Comparison of ENCODE assay signal across 8 mouse cellular contexts in the genomic region with DNA sequence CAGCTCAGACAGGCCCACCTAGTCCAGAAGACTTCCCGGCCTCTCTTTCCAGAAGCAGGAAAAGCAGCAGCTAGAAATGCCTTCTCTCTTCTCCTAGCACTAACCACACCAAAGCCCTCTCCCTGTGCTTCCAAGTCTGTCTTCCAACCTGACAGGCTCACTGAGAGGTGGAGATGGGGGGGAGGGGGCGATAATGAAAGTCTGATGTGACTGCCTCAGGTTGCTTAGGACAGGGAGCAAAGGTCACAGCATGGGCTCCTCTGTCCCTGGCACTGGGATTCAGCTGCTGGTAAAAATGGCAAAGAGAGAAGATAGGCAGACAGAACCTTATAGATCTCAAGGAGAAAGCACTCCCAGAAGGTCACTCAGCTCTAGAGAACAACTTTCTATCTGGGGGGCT.
DNase-seq lines count a peak whose midpoint lies in the region; ATAC-seq lines count a peak whose summit lies in the region.

No protein-coding gene starts in this region.

- ATAC-seq in heart, embryonic 12.5 days (ENCODE audit: insufficient number of reproducible peaks, low FRiP score): no peak
- no peak for ATAC-seq in neural tube, embryonic 11.5 days (ENCODE audit: insufficient read depth, low FRiP score, low TSS enrichment)
- no peak for ATAC-seq in megakaryocyte progenitor cell, adult 5-6 weeks (replicated peaks; ENCODE audit: poor library complexity)
- ATAC-seq in megakaryocyte-erythroid progenitor cell, adult 5-6 weeks (replicated peaks; ENCODE audit: low FRiP score, low TSS enrichment, poor library complexity, severe bottlenecking): no peak

- H3K27ac ChIP-seq in heart, embryonic 12.5 days (ENCODE audit: poor library complexity, severe bottlenecking): peak overlapping the region; percentile 55; the same call in 1 of the 2 replicates
- peak overlapping the region; percentile 64; the same call in 1 of the 2 replicates for H3K27ac ChIP-seq in neural tube, embryonic 11.5 days (ENCODE audit: low read depth, low read length)

- H3K4me3 ChIP-seq in heart, embryonic 12.5 days: no peak overlapping the region
- H3K4me3 ChIP-seq in neural tube, embryonic 11.5 days (ENCODE audit: low read depth, low read length): no peak overlapping the region

- H3K4me2 ChIP-seq in heart, embryonic 12.5 days: no peak overlapping the region
- H3K4me2 ChIP-seq in neural tube, embryonic 11.5 days (ENCODE audit: low read depth): no peak overlapping the region

- no peak for DNase-seq in heart, adult 8-10 months (ENCODE audit: low spot score)
- DNase-seq in neural tube, embryonic 11.5 days (ENCODE audit: low spot score): peak; percentile 24
- DNase-seq in neural tube, embryonic 10.5 days (ENCODE audit: extremely low spot score, low spot score): no peak
- peak; percentile 29 to 37 for DNase-seq in kidney, postnatal 36 days
- DNase-seq in adrenal gland, postnatal 25 days: no peak

- 32% methylated on average over 2 of the region's 2 CpGs for WGBS in heart, embryonic 12.5 days
- 19% methylated on average over 2 of the region's 2 CpGs for WGBS in neural tube, embryonic 11.5 days

- H3K9ac ChIP-seq in heart, embryonic 12.5 days: no peak overlapping the region
- no peak overlapping the region for H3K9ac ChIP-seq in neural tube, embryonic 11.5 days (ENCODE audit: low read length)

- H3K4me1 ChIP-seq in heart, embryonic 12.5 days (replicated peaks): peaks cover 48% of the 10 kb centered on the region
- peaks cover 36% of the 10 kb centered on the region for H3K4me1 ChIP-seq in neural tube, embryonic 11.5 days (ENCODE audit: control insufficient read depth, insufficient read depth, low read length)

- no peaks in the 10 kb centered on the region for H3K27me3 ChIP-seq in heart, embryonic 12.5 days (replicated peaks)
- H3K27me3 ChIP-seq in neural tube, embryonic 11.5 days (ENCODE audit: control insufficient read depth, insufficient read depth, low read length): no peaks in the 10 kb centered on the region

- no peaks in the 10 kb centered on the region for H3K36me3 ChIP-seq in heart, embryonic 12.5 days
- no peaks in the 10 kb centered on the region for H3K36me3 ChIP-seq in neural tube, embryonic 11.5 days (ENCODE audit: control insufficient read depth, insufficient read depth, low read length)

- no peaks in the 10 kb centered on the region for H3K9me3 ChIP-seq in heart, embryonic 12.5 days (replicated peaks)
- H3K9me3 ChIP-seq in neural tube, embryonic 11.5 days (ENCODE audit: control insufficient read depth, low read length): no peaks in the 10 kb centered on the region

Comparison
In these comparisons a context has a peak if more than half of its experiments do, and no peak if none do; other contexts are left out.
1. DNase-seq: peak in neural tube, embryonic 11.5 days (single experiment) and kidney, postnatal 36 days (2 of 2); none in heart, adult 8-10 months (single experiment), neural tube, embryonic 10.5 days (single experiment) and adrenal gland, postnatal 25 days (single experiment).